Mouse (Mus musculus) heart, embryonic 16.5 days (tissue): Measurements from ENCODE around the gene Zfp644. TPM values are rescaled to one million over a fixed set of nuclear protein-coding genes. Genes with fewer than 3 reads are reported as not detected.

Experiments
- ATAC-seq: fragments of 200-750 bp; cut with Nextera tagmentation; replicated peaks from 2 replicates; pipeline ENCODE4 v1.8.0; 2017; ENCODE audit warnings: moderate number of reproducible peaks; ENCODE audit not compliant: insufficient read depth, low FRiP score; ENCODE audit errors: extremely low read depth
- H3K27ac ChIP-seq: fragments of 300-500 bp; sonication (generic); 2 replicates; pipeline ENCODE4 v1.5.1; 2014; ENCODE audit warnings: mild to moderate bottlenecking, low read length, control low read depth, moderate library complexity
- H3K27me3 ChIP-seq: fragments of 300-500 bp; sonication (generic); 2 replicates; pipeline ENCODE4 v1.6.1; 2014; ENCODE audit warnings: low read length, mixed read lengths; ENCODE audit not compliant: control insufficient read depth, insufficient read depth
- H3K36me3 ChIP-seq: fragments of 300-500 bp; sonication (generic); 2 replicates; pipeline ENCODE4 v1.6.1; 2014; ENCODE audit not compliant: control insufficient read depth, insufficient read depth
- H3K4me1 ChIP-seq: fragments of 300-500 bp; sonication (generic); 2 replicates; pipeline ENCODE4 v1.6.1; 2014; ENCODE audit warnings: low read length, mixed read lengths; ENCODE audit not compliant: control insufficient read depth, insufficient read depth
- H3K4me2 ChIP-seq: fragments of 300-500 bp; sonication (generic); 2 replicates; pipeline ENCODE4 v1.6.1; 2014; ENCODE audit warnings: low read depth, mild to moderate bottlenecking, control low read depth, low read length
- H3K4me3 ChIP-seq: fragments of 300-500 bp; sonication (generic); 2 replicates; pipeline ENCODE4 v1.5.1; 2014; ENCODE audit warnings: mild to moderate bottlenecking, control low read depth, low read length
- H3K9ac ChIP-seq: fragments of 300-500 bp; sonication (generic); 2 replicates; pipeline ENCODE4 v1.6.1; 2014; ENCODE audit warnings: low read length, control low read depth
- H3K9me3 ChIP-seq: fragments of 300-500 bp; sonication (generic); replicated peaks from 2 replicates; pipeline ENCODE4 v1.6.1; 2016; ENCODE audit warnings: low read length; ENCODE audit not compliant: control insufficient read depth
- WGBS: fragments of 180-500 bp; shearing (Covaris S2); extraction: QIAGEN DNeasy Blood & Tissue Kit; methylation state at CpG from one replicate; pipeline ENCODE4 v1.1.7; 2014; 5-methylcytosine and 5-hydroxymethylcytosine counted together
- polyA plus RNA-seq: library from polyadenylated mRNA; unstranded; fragments of >200 nt; fragmentation: Nextera tagmentation; extraction: Ambion mirVana; gene quantifications from 2 replicates; pipeline ENCODE4 v1.2.1, GENCODE M21; 2015

Zfp644 gene
- polyA plus RNA-seq, 1 experiment from 2014 or later, result 35.8 TPM

DNA sequence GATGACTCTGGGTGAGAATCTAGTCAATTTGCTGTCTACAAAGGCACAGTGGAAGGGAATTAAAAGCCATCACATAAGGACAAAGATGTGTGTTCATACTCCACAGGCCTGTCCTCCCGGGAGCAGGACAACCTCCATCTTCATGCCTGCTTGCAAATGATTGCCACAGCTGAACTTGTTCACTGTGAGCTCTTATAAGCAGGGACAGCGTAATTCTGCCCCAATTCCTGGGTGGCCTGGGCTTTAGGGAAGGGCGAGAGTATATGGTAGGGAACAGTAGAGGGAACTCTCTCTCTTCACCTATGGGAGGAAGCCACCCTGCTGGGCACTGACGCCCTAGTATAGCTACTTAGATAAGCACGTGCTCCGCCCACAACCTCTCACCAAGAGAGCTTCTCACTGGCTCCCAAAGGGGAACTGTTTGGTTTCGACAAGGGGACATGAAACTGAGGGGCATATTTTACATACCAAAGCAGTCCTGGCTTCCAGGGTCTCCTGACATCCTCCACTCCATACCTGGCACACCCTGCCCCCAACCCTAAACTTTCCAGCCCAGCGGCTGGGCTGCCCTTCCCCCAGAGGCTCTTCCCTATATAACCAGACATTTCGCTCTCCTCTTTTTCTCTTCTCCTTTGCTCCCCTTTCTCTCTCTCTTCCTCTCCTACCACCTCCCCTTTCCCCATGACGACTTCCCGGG, 12.4 kb upstream of the Zfp644 start:
- no peak overlapping the region for H3K9ac ChIP-seq
- ATAC-seq, result peak; percentile 75
- 27% methylated on average over 11 of the region's 11 CpGs for WGBS
- H3K4me3 ChIP-seq, result no peak overlapping the region
- no peaks in the 10 kb centered on the region for H3K27me3 ChIP-seq
- no peaks in the 10 kb centered on the region for H3K9me3 ChIP-seq
- no peaks in the 10 kb centered on the region for H3K36me3 ChIP-seq
- peaks cover 37% of the 10 kb centered on the region for H3K4me1 ChIP-seq
- peak overlapping the region; percentile 39 for H3K4me2 ChIP-seq
- H3K27ac ChIP-seq, result 0 out of 2 replicates have a peak overlapping the region, but pooled peaks have one; percentile 6

DNA sequence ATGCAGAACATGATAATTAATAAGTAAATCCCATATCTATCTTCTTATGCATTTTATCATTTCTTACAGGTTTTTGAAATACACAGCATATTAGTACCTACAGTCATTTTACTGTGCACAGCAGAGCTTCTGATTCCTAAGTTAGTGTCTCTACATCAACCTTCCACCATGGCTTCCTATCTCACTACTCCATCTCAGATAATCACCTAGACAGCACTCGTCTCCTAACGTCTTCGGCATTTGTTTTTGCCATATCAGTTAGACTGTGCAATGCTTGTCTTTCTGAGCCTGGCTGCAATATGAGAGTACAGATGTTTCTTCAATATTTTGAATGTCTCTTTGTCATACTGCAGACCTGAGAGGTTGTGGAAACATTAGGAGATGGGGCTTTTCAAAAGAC, 9.3 kb upstream of the Zfp644 start:
- no peak for ATAC-seq
- H3K36me3 ChIP-seq, result no peaks in the 10 kb centered on the region
- H3K4me3 ChIP-seq, result no peak overlapping the region
- H3K27me3 ChIP-seq, result no peaks in the 10 kb centered on the region
- H3K4me2 ChIP-seq, result no peak overlapping the region
- H3K4me1 ChIP-seq, result peaks cover 28% of the 10 kb centered on the region
- no peak overlapping the region for H3K9ac ChIP-seq
- 76% methylated on average over 3 of the region's 3 CpGs for WGBS
- no peaks in the 10 kb centered on the region; the same call in 1 of the 2 replicates for H3K9me3 ChIP-seq
- no peak overlapping the region for H3K27ac ChIP-seq

DNA sequence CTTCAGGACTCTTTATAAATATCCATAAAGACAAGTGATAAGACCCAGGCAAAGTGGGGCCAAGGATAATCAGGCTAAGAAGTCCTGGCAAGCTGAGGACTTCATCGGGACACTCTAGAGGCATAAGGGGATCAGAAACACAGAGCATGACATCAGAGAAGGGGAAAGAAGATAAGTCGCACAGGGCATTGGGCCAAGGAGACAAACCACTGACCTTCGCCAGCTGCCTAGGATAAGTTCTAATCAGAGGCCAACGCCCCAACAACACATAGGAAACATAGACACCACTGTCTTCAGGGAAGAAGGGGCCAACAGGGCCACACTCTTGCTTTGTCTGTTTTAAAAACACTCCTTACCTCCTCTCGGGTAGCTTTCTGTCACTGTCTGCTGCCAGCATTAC, 8.1 kb upstream of the Zfp644 start:
- ATAC-seq, result peak; percentile 59
- no peak overlapping the region for H3K9ac ChIP-seq

GRCm38 (mm10) chr5:106695681-106696395, 1.2 kb downstream of the Zfp644 start:
- Histone ChIP-seq H3K4me1 (peaks cover 20% of the 10 kb centered on the region), H3K9ac (peak overlapping the region; percentile 98), H3K27me3 (no peaks in the 10 kb centered on the region), H3K27ac (peak overlapping the region; percentile 99), H3K36me3 (no peaks in the 10 kb centered on the region; the same call in 1 of the 2 replicates), H3K4me3 (peak overlapping the region; percentile 79), H3K9me3 (no peaks in the 10 kb centered on the region), H3K4me2 (peak overlapping the region; percentile 78)
- WGBS, result under 1% methylated on average over 44 of the region's 63 CpGs
- peak; percentile 79 for ATAC-seq

More for the DNA sequence above, 8.1 kb upstream of the Zfp644 start:
- 0 out of 2 replicates have a peak overlapping the region, but pooled peaks have one; percentile 1 for H3K27ac ChIP-seq
- H3K4me1 ChIP-seq, result peaks cover 20% of the 10 kb centered on the region
- no peaks in the 10 kb centered on the region for H3K36me3 ChIP-seq
- H3K4me2 ChIP-seq, result no peak overlapping the region
- no peak overlapping the region for H3K4me3 ChIP-seq
- no peaks in the 10 kb centered on the region; the same call in 1 of the 2 replicates for H3K9me3 ChIP-seq
- H3K27me3 ChIP-seq, result no peaks in the 10 kb centered on the region
- 27% methylated on average over 5 of the region's 5 CpGs for WGBS

DNA sequence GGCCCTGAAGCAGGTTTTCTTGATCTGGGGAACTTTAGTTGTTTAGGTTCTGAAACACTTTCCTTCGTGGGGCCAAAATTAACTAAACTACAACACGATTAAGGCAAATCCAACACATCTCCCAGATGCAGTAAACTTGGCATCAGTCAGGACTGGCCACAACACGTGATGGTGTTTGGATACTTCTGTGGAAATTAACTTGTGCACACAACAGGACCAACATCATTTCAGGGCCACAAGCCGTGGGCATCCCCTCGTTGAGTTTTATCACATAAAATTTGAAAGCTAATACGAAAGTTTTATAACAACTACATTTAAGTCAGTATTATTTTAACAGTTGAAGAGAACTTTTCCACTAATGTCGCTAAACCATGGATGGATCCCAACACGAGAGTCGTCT, 1.9 kb downstream of the Zfp644 start:
- H3K36me3 ChIP-seq, result peaks cover 4% of the 10 kb centered on the region
- peaks cover 20% of the 10 kb centered on the region for H3K4me1 ChIP-seq
- peak overlapping the region; percentile 79 for H3K4me3 ChIP-seq
- H3K27ac ChIP-seq, result peak overlapping the region; percentile 99
- 28% methylated on average over 9 of the region's 9 CpGs for WGBS
- H3K9me3 ChIP-seq, result no peaks in the 10 kb centered on the region
- H3K9ac ChIP-seq, result peak overlapping the region; percentile 98
- peak overlapping the region; percentile 78 for H3K4me2 ChIP-seq
- no peak for ATAC-seq
- H3K27me3 ChIP-seq, result no peaks in the 10 kb centered on the region

- no peak for ATAC-seq
- Histone ChIP-seq H3K27ac (no peak overlapping the region), H3K4me2 (peak overlapping the region; percentile 78), H3K36me3 (peaks cover 4% of the 10 kb centered on the region), H3K9ac (peak overlapping the region; percentile 98), H3K4me3 (peak overlapping the region; percentile 79), H3K27me3 (no peaks in the 10 kb centered on the region), H3K4me1 (peaks cover 20% of the 10 kb centered on the region), H3K9me3 (no peaks in the 10 kb centered on the region)
- WGBS, result 82% methylated on average over 1 of the region's 1 CpGs
Observed at GRCm38 (mm10) chr5:106694683-106695082, 2.4 kb downstream of the Zfp644 start.

DNA sequence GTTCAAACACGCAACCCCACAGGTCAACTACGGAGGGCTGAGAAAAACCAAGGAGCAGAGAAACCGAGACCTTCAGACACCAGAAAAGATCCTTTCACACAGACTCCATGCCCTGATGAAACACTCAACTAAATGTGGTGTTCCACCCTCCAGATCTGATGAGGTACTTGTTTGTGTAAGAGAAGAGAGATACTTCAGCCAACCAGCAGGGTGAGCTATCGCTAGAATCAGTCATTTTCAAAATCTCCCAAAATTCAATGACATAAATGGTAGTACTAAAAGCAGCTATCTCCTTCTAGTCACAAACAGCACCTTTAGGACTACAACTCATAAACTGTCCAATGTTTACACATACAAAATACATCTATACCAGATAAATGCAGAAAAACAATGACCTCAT, 4.1 kb downstream of the Zfp644 start:
- Histone ChIP-seq H3K4me1 (peaks cover 20% of the 10 kb centered on the region), H3K4me3 (no peak overlapping the region), H3K27me3 (no peaks in the 10 kb centered on the region), H3K4me2 (no peak overlapping the region), H3K36me3 (peaks cover 4% of the 10 kb centered on the region), H3K27ac (no peak overlapping the region), H3K9me3 (no peaks in the 10 kb centered on the region), H3K9ac (no peak overlapping the region)
- ATAC-seq, result no peak
- WGBS, result 80% methylated on average over 4 of the region's 4 CpGs

DNA sequence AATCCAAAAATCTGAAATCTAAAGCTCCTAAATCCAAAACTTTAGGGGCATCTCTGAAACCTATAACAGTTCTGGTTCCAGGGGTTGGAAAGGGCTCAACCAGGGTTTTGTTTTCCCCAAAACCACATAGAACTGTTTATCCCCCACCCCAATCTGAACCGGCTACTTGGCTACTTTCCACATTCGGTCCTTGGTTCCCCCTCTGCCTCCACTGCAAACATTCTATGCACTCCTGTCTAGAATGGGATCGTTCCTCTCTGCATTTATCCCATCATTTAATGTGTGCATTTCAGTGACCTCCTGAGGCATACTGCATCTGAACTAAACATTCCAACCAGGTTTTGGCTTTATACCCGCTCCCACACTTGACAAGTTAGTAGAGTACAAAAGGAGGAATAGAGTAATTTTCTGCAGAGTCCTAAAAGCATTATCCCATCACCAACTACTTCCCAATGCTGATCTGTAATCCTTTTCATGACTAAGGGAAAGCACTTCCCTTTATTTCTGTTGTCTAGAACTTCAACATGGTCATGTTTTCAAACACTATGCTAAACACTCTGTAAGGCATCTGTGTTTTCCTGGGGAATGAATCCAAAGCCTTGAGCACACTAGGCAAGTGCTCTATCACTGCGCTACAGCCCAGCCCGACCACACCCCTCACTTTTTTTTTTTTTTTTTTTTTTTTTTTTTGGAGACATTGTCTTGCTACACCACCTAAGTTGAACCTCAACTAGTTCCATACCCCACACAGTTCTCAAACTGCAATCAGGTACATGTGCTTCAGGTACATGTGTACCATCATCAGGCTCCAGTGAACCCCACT, 16.2 kb downstream of the Zfp644 start:
- Histone ChIP-seq H3K4me2 (no peak overlapping the region), H3K9ac (no peak overlapping the region), H3K27ac (no peak overlapping the region), H3K36me3 (peaks cover 3% of the 10 kb centered on the region; the same call in 1 of the 2 replicates), H3K4me1 (peaks cover 6% of the 10 kb centered on the region; the same call in 1 of the 2 replicates), H3K4me3 (no peak overlapping the region), H3K27me3 (no peaks in the 10 kb centered on the region), H3K9me3 (no peaks in the 10 kb centered on the region)
- no peak for ATAC-seq
- WGBS, result 88% methylated on average over 6 of the region's 6 CpGs
